Mouse (Mus musculus) spleen, adult 12 weeks (tissue): ENCODE results near the gene Dbndd2.

Source experiments
- DNase-seq: peaks from one replicate; pipeline ENCODE4 v3.0.0; 2022; ENCODE audit warnings: low spot score

Gene Dbndd2

GRCm38 (mm10) chr2:164500511-164500910, 14.6 kb downstream of the Dbndd2 start:
- no peak for DNase-seq

- no peak for DNase-seq
Measured at GRCm38 (mm10) chr2:164504919-164505318, 19.0 kb downstream of the Dbndd2 start.

- no peak for DNase-seq
Measured at GRCm38 (mm10) chr2:164505619-164506347, 19.9 kb downstream of the Dbndd2 start.

- DNase-seq, result no peak
Measured at GRCm38 (mm10) chr2:164507811-164508210, 21.9 kb downstream of the Dbndd2 start.

GRCm38 (mm10) chr2:164510621-164511190, 24.8 kb downstream of the Dbndd2 start:
- DNase-seq, result no peak

GRCm38 (mm10) chr2:164512121-164512909, 26.4 kb downstream of the Dbndd2 start:
- DNase-seq, result no peak

GRCm38 (mm10) chr2:164513389-164513788, 27.5 kb downstream of the Dbndd2 start:
- no peak for DNase-seq

GRCm38 (mm10) chr2:164514916-164515315, 29.0 kb downstream of the Dbndd2 start:
- no peak for DNase-seq

- DNase-seq, result no peak
Measured at GRCm38 (mm10) chr2:164515897-164516296, 30.0 kb downstream of the Dbndd2 start.

- DNase-seq, result no peak
Measured at GRCm38 (mm10) chr2:164516592-164516991, 30.7 kb downstream of the Dbndd2 start.

GRCm38 (mm10) chr2:164517485-164518221, 31.7 kb downstream of the Dbndd2 start:
- peak; percentile 41 for DNase-seq

GRCm38 (mm10) chr2:164518266-164519170, 32.6 kb downstream of the Dbndd2 start:
- DNase-seq, result no peak

- DNase-seq, result no peak
Measured at GRCm38 (mm10) chr2:164519171-164519526, 33.2 kb downstream of the Dbndd2 start.

GRCm38 (mm10) chr2:164520782-164521181, 34.9 kb downstream of the Dbndd2 start:
- DNase-seq, result no peak

- DNase-seq, result peak; percentile 33
Measured at GRCm38 (mm10) chr2:164521841-164522240, 35.9 kb downstream of the Dbndd2 start.

GRCm38 (mm10) chr2:164522280-164522679, 36.4 kb downstream of the Dbndd2 start:
- DNase-seq, result no peak

GRCm38 (mm10) chr2:164523301-164523773, 37.4 kb downstream of the Dbndd2 start:
- no peak for DNase-seq

GRCm38 (mm10) chr2:164528557-164528956, 42.7 kb downstream of the Dbndd2 start:
- no peak for DNase-seq

- DNase-seq, result peak; percentile 53
Measured at GRCm38 (mm10) chr2:164531169-164531568, 45.3 kb downstream of the Dbndd2 start.

GRCm38 (mm10) chr2:164534315-164534714, 48.4 kb downstream of the Dbndd2 start:
- no peak for DNase-seq

GRCm38 (mm10) chr2:164537003-164537402, 51.1 kb downstream of the Dbndd2 start:
- no peak for DNase-seq
